Mouse (Mus musculus) regulatory T cell (primary cell): ENCODE data around the gene Gatad2a.
"Not testable (repeated sequence)": the region's sequence is repeated elsewhere in the genome, so short reads cannot be mapped to it uniquely, and the experiment has no call there.

Experiments
- in situ Hi-C: fragments of 300-600 bp; cut with MboI, MseI; formaldehyde crosslinking; loops from one replicate; pipeline ENCODE4 v1.15.1; 2025; ENCODE audit warnings: high pct_unique_total_duplicates

Gatad2a gene

DNA sequence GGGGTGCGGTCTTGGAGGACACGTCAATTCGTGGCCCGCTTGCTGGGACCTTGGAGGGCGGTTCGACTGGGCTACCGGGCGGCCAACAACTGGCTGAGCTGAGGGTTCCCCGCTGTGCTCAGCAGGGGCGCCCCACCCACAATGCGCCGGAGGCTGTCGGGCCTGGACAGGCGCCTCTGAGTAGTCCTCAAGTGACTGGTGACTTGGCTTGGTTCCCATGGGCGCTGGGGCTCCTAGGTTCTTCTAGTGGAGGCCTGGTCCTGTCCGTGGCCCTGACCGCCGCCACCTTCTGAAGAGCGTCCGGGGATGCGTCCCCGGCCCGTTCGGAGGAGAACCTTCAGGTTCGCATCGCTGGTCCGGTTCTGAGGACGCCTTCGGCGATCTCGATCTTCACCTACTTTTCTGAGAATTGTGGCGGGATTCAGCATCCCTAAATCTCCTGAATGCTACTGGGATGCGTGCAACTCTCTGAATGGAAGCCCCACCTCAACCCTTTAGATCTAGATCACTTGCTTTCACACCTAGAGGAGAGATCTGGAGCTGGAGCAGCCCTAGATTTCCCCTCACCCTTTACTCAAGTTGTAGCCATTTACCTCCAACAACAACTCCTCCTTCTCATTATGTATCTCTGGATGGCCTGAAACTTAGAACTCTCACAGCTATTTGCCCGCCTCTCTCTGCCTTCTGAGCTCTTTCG lies 553 bp upstream of the Gatad2a start:
- in situ Hi-C loops, result loop anchor here (5.0 kb wide), 1 partner anchor 94 kb away; the partner anchor contains the start of genes Ndufa13, Tssk6 and Yjefn3

DNA sequence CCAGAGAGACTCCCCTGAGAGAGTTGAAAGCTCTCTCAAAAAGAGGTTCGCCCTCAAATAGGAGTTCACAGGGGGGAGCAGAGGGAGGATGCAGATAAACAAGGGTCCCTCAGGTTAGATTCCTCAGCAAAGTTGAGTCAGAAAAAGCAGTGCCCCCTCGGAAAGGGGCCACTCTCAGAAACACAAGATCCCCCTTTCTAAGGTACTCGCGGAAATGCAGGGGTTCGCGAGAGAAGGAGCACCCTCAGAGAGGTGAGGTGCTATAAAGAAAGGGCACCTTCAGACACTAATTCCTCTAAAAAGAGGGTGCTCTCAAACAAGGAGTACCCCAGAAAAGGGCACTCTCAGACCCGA lies 785 bp downstream of the Gatad2a start:
- in situ Hi-C loops, result loop anchor here (5.0 kb wide), 1 partner anchor 93 kb away; the partner anchor contains the start of genes Ndufa13, Tssk6 and Yjefn3

DNA sequence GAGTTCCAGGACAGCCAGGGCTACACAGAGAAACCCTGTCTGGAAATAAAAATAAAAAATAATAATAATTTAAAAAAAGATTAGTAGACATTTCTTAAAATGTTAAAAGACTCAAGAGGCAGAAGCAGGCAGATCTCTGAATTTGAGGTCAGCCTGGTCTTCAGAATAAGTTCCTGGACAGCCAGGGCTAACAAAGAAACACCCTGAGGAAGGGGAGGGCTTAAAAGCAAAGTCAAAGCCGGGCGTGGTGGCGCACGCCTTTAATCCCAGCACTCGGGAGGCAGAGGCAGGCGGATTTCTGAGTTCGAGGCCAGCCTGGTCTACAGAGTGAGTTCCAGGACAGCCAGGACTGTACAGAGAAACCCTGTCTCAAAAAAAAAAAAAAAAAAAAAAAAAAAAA lies 7.2 kb downstream of the Gatad2a start:
- in situ Hi-C loops, result loop anchor here (10.0 kb wide), 1 partner anchor 1626 kb away; the partner anchor contains the start of gene Colgalt1

DNA sequence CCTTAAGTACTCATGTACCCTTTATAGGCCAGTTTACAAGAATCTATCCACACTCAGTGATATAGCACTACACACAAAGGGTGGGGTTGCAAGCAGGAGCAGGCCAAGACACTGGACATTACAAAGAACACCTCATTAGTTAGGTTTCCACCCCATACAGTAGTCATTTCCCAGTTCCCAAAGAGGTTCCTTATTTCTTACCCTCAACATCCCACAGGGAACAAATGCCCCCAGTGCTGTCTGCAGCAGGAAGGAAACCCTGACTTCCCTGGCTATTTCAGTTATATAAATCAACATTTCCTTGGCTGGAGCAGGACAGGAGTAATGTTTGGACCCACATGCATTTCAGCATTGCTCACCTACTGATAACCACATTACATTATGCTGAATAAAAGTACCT lies 8.4 kb downstream of the Gatad2a start:
- in situ Hi-C loops, result loop anchor here (10.0 kb wide), 1 partner anchor 1627 kb away; the partner anchor contains the start of gene Colgalt1

DNA sequence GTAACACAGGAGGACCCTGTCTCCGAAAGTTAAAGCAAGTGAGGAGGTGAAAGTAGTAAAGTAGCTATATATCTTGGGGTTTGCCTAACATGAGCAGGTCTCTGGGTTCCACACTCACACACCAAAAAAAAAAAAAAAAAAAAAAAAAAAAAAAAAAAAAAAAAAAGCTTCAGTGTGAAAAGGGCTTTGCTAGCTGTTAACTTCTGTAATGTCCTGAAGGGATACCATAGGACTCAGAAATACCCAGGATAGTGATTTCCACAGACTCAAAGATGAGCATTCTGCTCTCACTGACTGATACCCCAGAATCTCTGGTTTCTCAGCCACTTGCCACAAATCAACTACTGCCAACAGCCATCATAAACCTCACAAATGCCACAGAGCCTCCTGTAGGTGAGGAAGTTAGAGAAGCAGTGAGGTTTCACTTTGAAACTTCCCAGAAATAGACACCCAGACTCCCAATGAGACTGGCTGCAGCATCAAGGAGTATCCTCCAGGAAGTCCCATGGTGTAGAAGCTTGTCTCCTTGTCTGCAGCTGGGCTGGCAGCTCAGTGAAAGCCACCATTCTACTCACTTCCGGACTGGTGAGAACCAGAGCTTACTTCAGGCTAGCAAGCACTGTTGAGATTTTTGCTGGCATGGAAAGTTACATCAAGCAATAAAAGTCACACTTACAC lies 11.2 kb downstream of the Gatad2a start:
- in situ Hi-C loops, result loop anchor here (10.0 kb wide), 1 partner anchor 1630 kb away; the partner anchor contains the start of gene Colgalt1

DNA sequence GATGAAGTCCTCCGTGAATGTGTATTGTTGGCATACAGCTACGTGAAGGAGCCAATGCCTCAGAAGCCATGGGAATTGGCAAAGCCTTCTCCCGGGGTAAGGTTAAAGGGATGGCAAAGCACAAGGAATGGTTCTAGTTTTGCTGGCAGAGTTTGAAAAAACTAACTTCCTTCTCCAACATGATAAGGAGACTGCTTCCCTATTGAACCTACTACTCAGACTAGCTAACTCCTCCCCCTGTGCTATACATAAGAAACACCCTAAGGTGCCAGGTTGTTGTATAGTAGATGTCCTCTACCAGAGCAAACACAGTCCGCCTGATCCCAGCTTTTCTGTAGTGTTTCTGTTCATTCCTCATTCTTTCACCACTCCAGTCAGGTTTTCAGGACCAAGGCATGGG lies 17.7 kb downstream of the Gatad2a start:
- in situ Hi-C loops, result no loop called here

DNA sequence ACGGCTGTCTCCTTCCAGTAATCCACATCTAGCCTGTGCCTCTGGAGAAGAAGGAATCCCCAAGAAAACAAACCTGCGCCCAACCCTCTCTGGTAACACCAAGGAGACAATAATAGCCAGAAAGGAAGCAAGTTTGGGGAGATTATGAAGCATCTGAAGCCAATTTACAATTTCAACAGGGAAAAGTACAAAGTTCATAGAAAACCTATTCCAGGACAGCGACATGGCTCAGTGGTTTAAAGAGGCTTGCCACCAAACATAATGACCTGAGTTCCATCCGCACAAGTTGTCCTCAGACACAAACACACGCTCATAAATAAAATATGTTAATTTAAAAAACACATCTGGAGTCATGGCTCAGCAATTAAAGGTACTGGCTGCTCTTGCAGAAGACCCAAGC lies 21.4 kb downstream of the Gatad2a start:
- in situ Hi-C loops, result no loop called here

DNA sequence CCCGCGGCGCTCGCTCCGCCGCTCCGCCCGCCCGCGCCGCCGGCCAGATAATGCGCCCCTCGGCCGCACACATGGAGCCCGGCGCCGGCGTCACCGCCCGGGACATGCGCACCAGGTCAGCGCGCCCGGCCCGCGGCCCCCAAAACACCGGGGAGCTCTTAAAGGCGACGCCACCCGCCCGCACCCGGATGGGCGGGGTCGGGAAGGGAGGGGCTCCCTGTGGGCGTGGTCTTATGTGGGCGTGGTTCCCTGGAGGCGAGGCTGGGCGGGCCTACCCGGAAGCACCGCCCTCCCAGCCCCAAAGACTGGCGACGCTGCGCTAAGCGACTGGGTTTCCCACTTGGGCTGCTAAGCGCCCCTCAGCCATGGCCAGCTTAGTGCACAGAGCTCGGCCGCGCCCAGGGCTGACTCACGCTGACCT lies 22.0 kb downstream of the Gatad2a start:
- in situ Hi-C loops, result no loop called here

DNA sequence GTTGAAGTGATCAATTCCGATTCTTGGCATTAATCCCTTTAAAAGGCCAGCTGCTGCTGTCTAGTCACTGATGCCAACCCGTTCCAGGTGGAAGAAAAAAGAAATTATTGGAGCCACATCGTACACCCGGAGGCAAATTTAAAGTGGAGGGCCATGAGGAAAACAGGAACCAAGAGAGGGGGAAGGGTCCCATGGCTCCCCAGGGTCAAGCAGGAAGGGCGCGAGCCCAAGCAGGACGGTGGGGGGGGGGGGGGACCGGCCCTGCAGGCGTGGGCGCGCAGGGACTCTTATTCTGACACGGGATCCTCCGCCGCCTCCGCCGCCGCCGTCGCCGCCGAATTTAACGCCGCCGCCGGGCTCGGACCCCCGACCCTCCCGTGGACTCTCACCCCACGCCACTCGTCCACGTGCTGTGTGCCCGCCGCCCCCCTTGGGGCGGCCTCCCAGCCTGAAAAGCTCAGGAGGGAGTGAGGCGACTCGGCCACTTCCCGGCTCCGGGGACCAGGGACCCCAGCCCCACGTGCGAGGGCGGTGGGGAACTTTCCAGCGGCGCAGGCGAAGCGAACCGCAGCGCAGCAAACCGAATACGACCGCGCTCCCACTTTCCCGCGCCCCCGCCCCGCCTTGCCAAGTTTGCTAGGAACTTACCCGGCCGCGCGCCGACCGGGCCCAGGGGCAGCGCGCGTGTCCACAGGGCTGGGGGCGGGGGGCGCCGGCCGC lies 22.6 kb downstream of the Gatad2a start:
- in situ Hi-C loops, result no loop called here

DNA sequence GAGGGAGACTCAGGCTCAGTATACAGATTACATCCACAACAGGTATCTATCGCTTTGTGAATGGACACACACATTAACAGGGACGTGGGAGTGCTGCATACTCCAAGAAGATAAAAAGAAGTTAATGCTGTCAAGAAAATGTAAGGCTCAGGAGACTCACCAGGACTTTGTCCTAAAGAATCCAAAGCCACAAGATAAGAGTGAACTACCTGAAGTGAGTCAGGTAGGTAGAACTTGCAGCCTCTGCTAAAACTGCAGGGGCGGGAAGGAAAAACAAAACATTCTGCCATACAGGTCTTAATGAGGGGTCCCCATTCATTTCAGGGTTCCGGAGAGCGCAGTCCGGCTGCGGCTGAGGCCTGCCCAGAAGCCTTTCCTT lies 23.1 kb downstream of the Gatad2a start:
- in situ Hi-C loops, result no loop called here

DNA sequence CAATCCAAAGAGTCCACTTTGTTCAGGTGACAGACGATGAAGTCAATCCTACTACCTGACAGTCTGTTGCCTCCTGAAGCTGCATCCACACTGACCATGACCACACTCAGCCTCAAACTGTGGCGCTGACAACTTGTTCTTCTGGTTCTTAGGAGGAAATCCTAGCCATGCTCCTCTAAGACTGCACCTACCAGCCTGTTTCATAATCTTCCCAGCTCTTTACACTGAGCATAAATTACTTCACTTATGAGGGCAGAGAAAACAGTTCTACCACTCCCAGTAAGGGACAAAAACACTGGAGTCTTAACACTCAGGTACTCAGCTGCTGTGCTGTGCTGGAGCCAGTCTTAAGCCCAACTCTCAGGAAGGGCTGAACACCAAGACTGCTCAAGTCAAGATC lies 25.3 kb downstream of the Gatad2a start:
- in situ Hi-C loops, result no loop called here

DNA sequence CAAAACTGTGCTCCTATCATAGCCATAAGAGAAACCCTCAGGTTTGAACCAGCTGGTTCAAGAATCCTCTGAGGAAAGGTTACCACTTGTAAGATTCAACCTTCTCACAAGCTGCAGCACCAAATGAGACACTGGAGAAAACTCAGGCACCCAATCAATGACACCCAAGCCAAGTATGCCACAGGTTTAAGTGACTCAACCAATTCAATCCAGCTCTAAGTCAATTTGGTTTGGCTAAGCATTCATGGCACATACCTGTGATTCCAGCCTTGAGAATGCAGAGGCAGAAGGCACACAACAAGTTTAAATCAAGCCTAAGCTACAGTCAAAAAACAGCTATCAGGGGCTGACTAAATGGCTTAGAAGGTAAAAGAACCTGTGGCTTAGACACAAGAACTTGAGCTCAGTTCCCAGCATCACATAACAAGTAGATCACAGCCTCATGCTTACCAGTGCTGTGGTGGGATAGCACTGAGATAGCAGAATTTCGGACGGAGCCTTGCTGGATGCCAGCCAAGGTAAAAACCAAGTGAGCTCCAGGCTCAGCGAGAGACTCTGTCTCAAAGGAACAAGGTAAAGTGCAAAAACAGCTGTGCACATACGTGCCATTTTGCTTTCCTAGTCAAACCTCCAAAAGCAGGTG lies 28.8 kb downstream of the Gatad2a start:
- in situ Hi-C loops, result no loop called here

DNA sequence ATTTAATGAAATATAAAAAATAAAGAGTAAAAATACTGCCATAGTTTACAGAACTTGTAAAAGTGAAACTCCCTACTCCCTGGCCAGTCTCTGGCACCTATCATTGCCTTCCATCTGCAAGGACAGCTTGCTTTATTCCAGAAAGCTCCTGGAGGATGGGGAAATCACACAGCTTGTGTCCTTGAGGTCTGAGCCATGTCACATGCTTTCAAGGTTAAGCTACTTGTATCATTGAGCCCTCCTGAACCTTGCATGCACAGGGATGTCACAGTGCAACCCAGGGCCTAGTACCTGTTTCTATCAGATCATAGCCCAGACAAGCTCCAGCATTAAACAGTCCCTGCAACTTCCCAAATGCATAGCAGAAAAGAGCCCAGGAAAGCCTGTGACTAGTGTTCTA lies 36.9 kb downstream of the Gatad2a start:
- in situ Hi-C loops, result no loop called here

DNA sequence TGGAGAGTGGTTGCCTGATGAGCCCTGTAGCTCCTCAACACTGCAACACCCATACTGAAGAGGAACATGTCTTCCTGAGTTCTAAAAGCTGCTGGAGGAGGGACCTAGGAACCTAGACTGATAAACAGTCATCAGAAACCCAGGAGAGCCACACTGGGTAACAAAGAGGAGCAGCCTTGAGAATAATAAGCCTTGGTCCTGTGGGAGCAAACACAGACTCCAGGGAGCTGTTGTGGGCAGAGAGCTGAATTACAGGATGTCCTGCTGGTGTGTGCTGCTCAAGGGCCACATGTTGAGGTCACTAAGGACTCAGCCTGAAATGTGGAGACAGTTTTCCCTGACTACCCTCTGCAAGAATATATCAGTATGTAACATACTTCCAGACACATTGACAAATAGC lies 38.3 kb downstream of the Gatad2a start:
- in situ Hi-C loops, result no loop called here

DNA sequence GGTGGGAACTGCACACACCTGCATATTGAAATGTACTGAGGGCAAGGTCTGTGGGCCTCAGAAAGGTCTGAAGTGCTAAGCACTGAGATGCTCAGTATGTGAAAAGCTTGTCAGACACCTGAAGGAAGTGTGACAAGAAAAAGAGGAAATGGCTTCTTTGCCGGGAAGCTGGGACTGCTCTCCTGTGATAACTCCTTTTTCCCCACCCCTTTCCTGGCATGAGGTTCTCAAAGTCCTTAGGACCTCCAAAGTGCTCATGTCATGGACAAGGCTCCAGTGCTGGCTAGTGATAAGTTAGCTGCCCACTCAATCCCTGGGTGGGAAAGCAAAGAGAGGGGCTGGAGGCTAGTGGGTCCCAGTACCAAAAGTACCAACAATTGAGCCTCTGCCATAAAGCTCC lies 38.8 kb downstream of the Gatad2a start:
- in situ Hi-C loops, result no loop called here

DNA sequence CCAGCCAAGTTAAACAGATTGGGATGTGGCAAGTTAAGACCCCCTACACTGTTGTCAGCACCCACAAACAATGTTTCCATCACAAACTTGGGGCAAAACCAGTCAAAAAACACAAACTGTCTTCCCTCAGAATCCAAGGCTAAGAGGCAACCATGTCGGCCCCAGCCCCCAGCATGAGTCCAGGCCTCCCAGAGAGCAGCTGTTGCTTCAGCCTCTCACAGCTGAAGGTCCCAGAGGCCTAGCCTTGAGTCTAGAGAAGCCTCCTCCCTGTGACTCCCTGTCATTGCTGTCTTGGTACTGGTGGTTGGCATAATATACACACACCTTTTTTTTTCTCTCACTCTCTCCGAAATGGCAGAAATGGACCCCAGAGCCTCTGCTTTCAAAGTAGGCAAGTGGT lies 39.5 kb downstream of the Gatad2a start:
- in situ Hi-C loops, result no loop called here

DNA sequence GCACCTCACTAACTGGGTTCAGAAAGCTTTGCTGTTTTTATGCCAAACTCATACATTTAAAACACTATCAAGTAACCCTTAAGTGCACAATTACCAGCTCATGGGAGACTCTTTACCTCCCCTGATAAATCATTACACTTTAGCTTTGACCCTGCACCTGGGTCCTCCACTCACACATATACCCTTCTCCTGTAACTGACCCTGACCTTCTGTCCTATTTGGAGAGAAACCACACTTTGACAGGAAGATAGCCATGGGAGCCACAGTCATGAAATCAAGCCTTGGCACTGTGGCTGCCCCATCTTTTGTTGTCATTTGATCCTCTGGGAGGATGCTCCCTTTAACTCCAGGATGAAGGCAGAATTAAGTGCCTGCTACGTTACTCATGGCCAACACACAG lies 41.5 kb downstream of the Gatad2a start:
- in situ Hi-C loops, result no loop called here

DNA sequence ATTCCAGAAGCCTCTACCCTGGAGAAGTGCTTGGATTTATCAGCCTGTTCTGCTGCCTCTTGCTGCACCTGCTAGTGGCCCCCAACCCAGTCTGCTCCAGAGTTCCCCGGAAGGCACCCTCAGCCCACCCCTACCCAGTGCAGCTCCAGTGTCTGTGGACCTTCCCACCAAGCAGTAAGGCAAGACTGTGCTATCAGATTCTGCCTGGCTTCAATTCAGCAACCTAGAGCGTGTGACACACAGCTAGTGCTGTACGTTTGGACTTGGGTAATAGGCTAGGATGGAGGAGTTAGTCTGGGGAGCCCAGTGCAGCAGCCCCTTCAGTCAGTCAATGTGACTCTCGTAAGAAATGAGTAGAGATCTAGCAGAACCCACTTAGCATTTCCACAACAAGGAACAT lies 42.0 kb downstream of the Gatad2a start:
- in situ Hi-C loops, result no loop called here

DNA sequence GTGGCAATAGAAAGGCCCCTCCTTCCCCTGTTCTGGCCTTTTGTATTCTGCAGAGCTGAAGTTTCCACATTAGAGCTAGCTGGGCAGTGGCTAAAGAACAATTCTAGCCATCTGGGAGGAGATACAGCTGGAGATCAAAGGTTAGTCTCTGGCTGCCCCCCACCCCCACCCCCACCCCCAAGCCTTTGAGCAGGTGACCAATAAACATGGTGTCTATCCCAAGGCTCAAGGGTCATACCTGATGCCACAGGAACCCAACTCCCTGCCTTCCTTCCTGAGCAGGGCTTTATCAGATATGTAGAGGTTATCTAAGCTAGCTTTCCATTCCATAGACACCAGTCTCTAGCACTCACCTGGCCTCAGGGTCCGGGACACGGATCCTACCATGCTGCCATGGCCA lies 45.9 kb downstream of the Gatad2a start:
- in situ Hi-C loops, result no loop called here

DNA sequence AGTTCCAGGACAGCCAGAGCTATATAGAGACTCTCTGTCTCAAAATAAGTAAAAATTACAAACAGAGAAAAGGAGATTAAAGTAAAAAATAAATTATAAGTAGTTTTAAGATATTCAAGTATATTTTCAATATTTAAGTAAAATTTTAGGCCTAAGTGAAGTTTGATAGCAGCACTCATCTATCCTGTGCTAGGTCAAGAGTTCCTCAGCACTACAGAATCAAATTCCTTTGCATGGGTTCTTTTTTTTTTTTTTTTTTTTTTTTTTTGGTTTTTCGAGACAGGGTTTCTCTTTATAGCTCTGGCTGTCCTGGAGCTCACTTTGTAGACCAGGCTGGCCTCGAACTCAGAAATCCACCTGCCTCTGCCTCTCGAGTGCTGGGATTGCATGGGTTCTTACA lies 53.7 kb downstream of the Gatad2a start:
- in situ Hi-C loops, result not testable (repeated sequence)

DNA sequence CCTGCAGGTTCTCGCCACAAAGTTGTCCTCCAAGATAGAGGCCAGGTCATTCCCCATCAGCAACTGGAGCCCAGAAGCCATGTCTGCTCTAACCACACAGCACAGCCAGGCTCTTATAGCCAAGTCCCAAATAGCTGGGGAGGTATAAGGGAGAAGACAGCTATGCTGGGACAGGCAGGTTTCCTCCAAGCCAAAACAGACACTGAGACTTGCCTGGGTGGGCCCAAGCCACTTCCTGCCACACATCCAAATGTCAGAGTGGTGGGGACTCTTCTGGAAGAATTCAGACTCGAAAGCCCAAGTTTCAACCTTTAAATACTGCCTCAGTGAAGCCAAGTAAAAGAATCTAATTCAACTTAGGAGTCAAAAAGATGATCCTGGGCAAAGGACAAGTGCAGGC lies 55.8 kb downstream of the Gatad2a start:
- in situ Hi-C loops, result no loop called here

DNA sequence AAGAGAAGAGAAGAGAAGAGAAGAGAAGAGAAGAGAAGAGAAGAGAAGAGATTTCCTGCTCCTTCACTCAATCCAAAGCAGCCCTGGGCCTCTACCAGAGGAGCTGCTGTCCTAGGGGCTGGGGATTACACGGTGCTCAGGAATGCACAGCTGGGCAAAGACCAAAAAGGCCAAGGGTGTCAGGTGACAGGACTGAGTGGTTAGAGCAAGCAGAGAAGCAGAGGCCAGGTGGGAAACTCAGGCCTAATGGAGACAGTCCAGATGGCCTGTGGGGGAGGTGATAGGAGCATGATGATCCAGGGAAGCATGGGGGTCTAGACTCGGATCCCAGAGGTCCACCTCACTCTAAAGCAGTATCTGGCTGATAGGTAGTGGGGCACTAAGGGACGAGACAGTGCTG lies 56.6 kb downstream of the Gatad2a start:
- in situ Hi-C loops, result no loop called here
